In genomic region chr3:33001769-33002168, GRCm38 (mm10) we compare ENCODE assay signal across 12 mouse cellular contexts.
A peak's percentile ranks its signal among the peaks of the same experiment; 100 is the strongest.
DNase-seq lines count a peak whose midpoint lies in the region; ATAC-seq lines count a peak whose summit lies in the region.
"Had no signal": no experiment of that assay in that cellular context is flagged by ENCODE, and none has a peak within 500 bp of the region (broad histone marks: within the 10 kb centered on the region; RNA-seq: fewer than 3 reads in every experiment).

No protein-coding gene starts in this region.

- no peaks in the 10 kb centered on the region for H3K9me3 ChIP-seq in forebrain, embryonic 11.5 days (ENCODE audit: control insufficient read depth, low read length)
- H3K9me3 ChIP-seq in forebrain, embryonic 10.5 days = no peaks in the 10 kb centered on the region
- H3K9me3 ChIP-seq in forebrain, embryonic 14.5 days (replicated peaks; ENCODE audit: control insufficient read depth, low read length) = no peaks in the 10 kb centered on the region
- H3K9me3 ChIP-seq in midbrain, embryonic 15.5 days = no peaks in the 10 kb centered on the region
- H3K9me3 ChIP-seq: limb, embryonic 13.5 days had no signal

- no peak for DNase-seq in forebrain, embryonic 11.5 days (ENCODE audit: low spot score)
- DNase-seq in forebrain, embryonic 10.5 days (ENCODE audit: extremely low spot score, low spot score) = no peak
- DNase-seq in forebrain, embryonic 14.5 days (ENCODE audit: low spot score) = peak; percentile 40
- DNase-seq in layer of hippocampus, adult 11-12 months (ENCODE audit: low spot score) = peak; percentile 64
- DNase-seq in liver (no peak), adipocyte (ENCODE audit: low spot score) (no peak)
- DNase-seq in frontal cortex, postnatal 14 days (ENCODE audit: low spot score in 2 of 2) = no peak
- DNase-seq: adrenal gland, postnatal 14 days; lung, adult 18-20 months had no signal

- ATAC-seq in forebrain, embryonic 11.5 days (replicated peaks; ENCODE audit: low FRiP score) = peak; percentile 55; the same call in 1 of the 2 replicates
- ATAC-seq in forebrain, embryonic 14.5 days = peak; percentile 52; the same call in 1 of the 2 replicates
- ATAC-seq in midbrain, embryonic 15.5 days (replicated peaks) = peak; percentile 54

- no peaks in the 10 kb centered on the region for H3K27me3 ChIP-seq in forebrain, embryonic 11.5 days (ENCODE audit: control insufficient read depth, insufficient read depth, low read length)
- no peaks in the 10 kb centered on the region for H3K27me3 ChIP-seq in forebrain, embryonic 10.5 days (ENCODE audit: poor library complexity, severe bottlenecking)
- H3K27me3 ChIP-seq in forebrain, embryonic 14.5 days (replicated peaks; ENCODE audit: control insufficient read depth, insufficient read depth, low read length) = no peaks in the 10 kb centered on the region
- no peaks in the 10 kb centered on the region for H3K27me3 ChIP-seq in midbrain, embryonic 15.5 days (replicated peaks)
- H3K27me3 ChIP-seq: limb, embryonic 13.5 days; megakaryocyte, embryonic 14.5 days had no signal

- no peaks in the 10 kb centered on the region for H3K4me1 ChIP-seq in forebrain, embryonic 11.5 days (replicated peaks; ENCODE audit: control insufficient read depth, insufficient read depth, low read length)
- H3K4me1 ChIP-seq in forebrain, embryonic 10.5 days = peaks cover 11% of the 10 kb centered on the region
- H3K4me1 ChIP-seq in forebrain, embryonic 14.5 days (ENCODE audit: control insufficient read depth, insufficient read depth, low read length) = peaks cover 3% of the 10 kb centered on the region; the same call in 1 of the 2 replicates
- no peaks in the 10 kb centered on the region for H3K4me1 ChIP-seq in midbrain, embryonic 15.5 days
- H3K4me1 ChIP-seq: megakaryocyte, embryonic 14.5 days had no signal

- H3K27ac ChIP-seq in forebrain, embryonic 11.5 days (ENCODE audit: low read depth, low read length) = no peak overlapping the region
- H3K27ac ChIP-seq in forebrain, embryonic 10.5 days = no peak overlapping the region
- no peak overlapping the region for H3K27ac ChIP-seq in forebrain, embryonic 14.5 days (ENCODE audit: low read depth, low read length)
- no peak overlapping the region for H3K27ac ChIP-seq in midbrain, embryonic 15.5 days
- H3K27ac ChIP-seq: limb, embryonic 13.5 days had no signal

- H3K9ac ChIP-seq in forebrain, embryonic 11.5 days (ENCODE audit: low read length) = no peak overlapping the region
- no peak overlapping the region for H3K9ac ChIP-seq in forebrain, embryonic 14.5 days (ENCODE audit: low read length)
- H3K9ac ChIP-seq in midbrain, embryonic 15.5 days = no peak overlapping the region
- H3K9ac ChIP-seq: limb, embryonic 13.5 days had no signal

- no peak overlapping the region for H3K4me2 ChIP-seq in forebrain, embryonic 11.5 days (ENCODE audit: low read depth, low read length, severe bottlenecking)
- no peak overlapping the region for H3K4me2 ChIP-seq in forebrain, embryonic 14.5 days (ENCODE audit: low read length)
- no peak overlapping the region for H3K4me2 ChIP-seq in midbrain, embryonic 15.5 days
- H3K4me2 ChIP-seq: limb, embryonic 13.5 days had no signal

- H3K4me3 ChIP-seq in forebrain, embryonic 11.5 days (ENCODE audit: low read depth, low read length) = no peak overlapping the region
- no peak overlapping the region for H3K4me3 ChIP-seq in forebrain, embryonic 10.5 days
- H3K4me3 ChIP-seq in forebrain, embryonic 14.5 days (ENCODE audit: low read depth, low read length) = no peak overlapping the region
- H3K4me3 ChIP-seq in midbrain, embryonic 15.5 days = no peak overlapping the region
- H3K4me3 ChIP-seq: limb, embryonic 13.5 days had no signal

- no peaks in the 10 kb centered on the region for H3K36me3 ChIP-seq in forebrain, embryonic 11.5 days (ENCODE audit: control insufficient read depth, insufficient read depth, low read length)
- H3K36me3 ChIP-seq in forebrain, embryonic 10.5 days (replicated peaks) = no peaks in the 10 kb centered on the region
- H3K36me3 ChIP-seq in forebrain, embryonic 14.5 days (ENCODE audit: control insufficient read depth, insufficient read depth, low read length) = no peaks in the 10 kb centered on the region
- no peaks in the 10 kb centered on the region for H3K36me3 ChIP-seq in midbrain, embryonic 15.5 days (replicated peaks)
- H3K36me3 ChIP-seq: limb, embryonic 13.5 days had no signal

- WGBS in forebrain, embryonic 11.5 days = 78% methylated on average over 3 of the region's 3 CpGs
- 79% methylated on average over 3 of the region's 3 CpGs for WGBS in forebrain, embryonic 10.5 days
- 68% methylated on average over 3 of the region's 3 CpGs for WGBS in forebrain, embryonic 14.5 days
- 67% methylated on average over 3 of the region's 3 CpGs for WGBS in midbrain, embryonic 15.5 days

Comparison
In these comparisons a context has a peak if more than half of its experiments do, and no peak if none do; other contexts are left out.
1. DNase-seq: peak in forebrain, embryonic 14.5 days (single experiment) and layer of hippocampus, adult 11-12 months (single experiment); none in forebrain, embryonic 11.5 days (single experiment), forebrain, embryonic 10.5 days (single experiment), liver (single experiment), frontal cortex, postnatal 14 days (0 of 2) and adipocyte (single experiment).
2. Peak in every context shown above with its lines, with median percentiles within 50 percentile points of each other: ATAC-seq.